Mouse (Mus musculus): ENCODE results near the gene Acaca. TPM values are rescaled to one million over a fixed set of nuclear protein-coding genes. Genes with fewer than 3 reads are reported as not detected.

Acaca gene
- polyA plus RNA-seq, 1 experiment from 2014 or later = 37.2 TPM

- H3K27me3 ChIP-seq (ENCODE audit: control insufficient read depth, insufficient read depth, low read length) = no peaks in the 10 kb centered on the region
- H3K4me1 ChIP-seq (replicated peaks; ENCODE audit: control insufficient read depth, insufficient read depth, low read length) = no peaks in the 10 kb centered on the region
- DNase-seq (ENCODE audit: low spot score) (no peak), ATAC-seq (replicated peaks; ENCODE audit: low FRiP score) (no peak)
- H3K4me2 ChIP-seq (ENCODE audit: low read depth, low read length, severe bottlenecking) = no peak overlapping the region
- H3K36me3 ChIP-seq (ENCODE audit: control insufficient read depth, insufficient read depth, low read length) = no peaks in the 10 kb centered on the region
- no peak overlapping the region for H3K27ac ChIP-seq (ENCODE audit: low read depth, low read length)
- no peak overlapping the region for H3K9ac ChIP-seq (ENCODE audit: low read length)
- no peak overlapping the region for H3K4me3 ChIP-seq (ENCODE audit: low read depth, low read length)
- 74% methylated on average over 4 of the region's 4 CpGs for WGBS
- H3K9me3 ChIP-seq (ENCODE audit: control insufficient read depth, low read length) = no peaks in the 10 kb centered on the region
Observed at GRCm38 (mm10) chr11:84164561-84164960, 35.1 kb downstream of the Acaca start.

- Histone ChIP-seq H3K4me2 (ENCODE audit: low read depth, low read length, severe bottlenecking) (no peak within 1 kb of the TSS), H3K27ac (ENCODE audit: low read depth, low read length) (no peak within 1 kb of the TSS), H3K4me3 (ENCODE audit: low read depth, low read length) (no peak within 1 kb of the TSS), H3K36me3 (ENCODE audit: control insufficient read depth, insufficient read depth, low read length) (no peaks in the 10 kb centered on the region), H3K9ac (ENCODE audit: low read length) (no peak within 1 kb of the TSS), H3K9me3 (ENCODE audit: control insufficient read depth, low read length) (no peaks in the 10 kb centered on the region), H3K27me3 (ENCODE audit: control insufficient read depth, insufficient read depth, low read length) (no peaks in the 10 kb centered on the region), H3K4me1 (replicated peaks; ENCODE audit: control insufficient read depth, insufficient read depth, low read length) (no peaks in the 10 kb centered on the region)
- WGBS = 88% methylated on average over 5 of the region's 5 CpGs
- DNase-seq (ENCODE audit: low spot score) (no peak), ATAC-seq (replicated peaks; ENCODE audit: low FRiP score) (no peak)
Observed at GRCm38 (mm10) chr11:84167046-84167526, 37.6 kb downstream of the Acaca start, which contains the start of gene Gm11437. Gene Gm11437 (minus strand): TSS chr11:84167476.

- no peak overlapping the region for H3K4me2 ChIP-seq (ENCODE audit: low read depth, low read length, severe bottlenecking)
- no peak for ATAC-seq (replicated peaks; ENCODE audit: low FRiP score)
- DNase-seq (ENCODE audit: low spot score) = no peak
- H3K9me3 ChIP-seq (ENCODE audit: control insufficient read depth, low read length) = no peaks in the 10 kb centered on the region
- H3K9ac ChIP-seq (ENCODE audit: low read length) = no peak overlapping the region
- 0 out of 2 replicates have a peak, but pooled peaks cover 2% of the 10 kb centered on the region for H3K4me1 ChIP-seq (replicated peaks; ENCODE audit: control insufficient read depth, insufficient read depth, low read length)
- H3K4me3 ChIP-seq (ENCODE audit: low read depth, low read length) = no peak overlapping the region
- no peaks in the 10 kb centered on the region for H3K36me3 ChIP-seq (ENCODE audit: control insufficient read depth, insufficient read depth, low read length)
- H3K27me3 ChIP-seq (ENCODE audit: control insufficient read depth, insufficient read depth, low read length) = no peaks in the 10 kb centered on the region
- 22% methylated on average over 7 of the region's 7 CpGs for WGBS
- no peak overlapping the region for H3K27ac ChIP-seq (ENCODE audit: low read depth, low read length)
Observed at GRCm38 (mm10) chr11:84168701-84169288, 39.3 kb downstream of the Acaca start.

- Histone ChIP-seq H3K27ac (ENCODE audit: low read depth, low read length) (no peak overlapping the region), H3K9ac (ENCODE audit: low read length) (no peak overlapping the region), H3K4me1 (replicated peaks; ENCODE audit: control insufficient read depth, insufficient read depth, low read length) (0 out of 2 replicates have a peak, but pooled peaks cover 2% of the 10 kb centered on the region), H3K36me3 (ENCODE audit: control insufficient read depth, insufficient read depth, low read length) (no peaks in the 10 kb centered on the region), H3K4me3 (ENCODE audit: low read depth, low read length) (no peak overlapping the region), H3K4me2 (ENCODE audit: low read depth, low read length, severe bottlenecking) (no peak overlapping the region), H3K9me3 (ENCODE audit: control insufficient read depth, low read length) (no peaks in the 10 kb centered on the region), H3K27me3 (ENCODE audit: control insufficient read depth, insufficient read depth, low read length) (no peaks in the 10 kb centered on the region)
- no peak for ATAC-seq (replicated peaks; ENCODE audit: low FRiP score)
- DNase-seq (ENCODE audit: low spot score) = no peak
- 67% methylated on average over 11 of the region's 11 CpGs for WGBS
Observed at GRCm38 (mm10) chr11:84172539-84173435, 43.3 kb downstream of the Acaca start.

- Histone ChIP-seq H3K9ac (ENCODE audit: low read length) (no peak overlapping the region), H3K4me1 (replicated peaks; ENCODE audit: control insufficient read depth, insufficient read depth, low read length) (peaks cover 2% of the 10 kb centered on the region; the same call in 1 of the 2 replicates), H3K27ac (ENCODE audit: low read depth, low read length) (no peak overlapping the region), H3K36me3 (ENCODE audit: control insufficient read depth, insufficient read depth, low read length) (no peaks in the 10 kb centered on the region), H3K9me3 (ENCODE audit: control insufficient read depth, low read length) (no peaks in the 10 kb centered on the region), H3K27me3 (ENCODE audit: control insufficient read depth, insufficient read depth, low read length) (no peaks in the 10 kb centered on the region), H3K4me2 (ENCODE audit: low read depth, low read length, severe bottlenecking) (peak overlapping the region; percentile 81; the same call in 1 of the 2 replicates), H3K4me3 (ENCODE audit: low read depth, low read length) (no peak overlapping the region)
- ATAC-seq (replicated peaks; ENCODE audit: low FRiP score) (no peak), DNase-seq (ENCODE audit: low spot score) (no peak)
- 45% methylated on average over 4 of the region's 4 CpGs for WGBS
Observed at GRCm38 (mm10) chr11:84178571-84178970, 49.1 kb downstream of the Acaca start.

GRCm38 (mm10) chr11:84179226-84179953, 49.9 kb downstream of the Acaca start:
- H3K9me3 ChIP-seq (ENCODE audit: control insufficient read depth, low read length) = no peaks in the 10 kb centered on the region
- DNase-seq (ENCODE audit: low spot score) = peak; percentile 99
- WGBS = under 1% methylated on average over 64 of the region's 85 CpGs
- peaks cover 2% of the 10 kb centered on the region; the same call in 1 of the 2 replicates for H3K4me1 ChIP-seq (replicated peaks; ENCODE audit: control insufficient read depth, insufficient read depth, low read length)
- peak overlapping the region; percentile 81 for H3K4me2 ChIP-seq (ENCODE audit: low read depth, low read length, severe bottlenecking)
- peak overlapping the region; percentile 75 for H3K4me3 ChIP-seq (ENCODE audit: low read depth, low read length)
- H3K27me3 ChIP-seq (ENCODE audit: control insufficient read depth, insufficient read depth, low read length) = no peaks in the 10 kb centered on the region
- H3K27ac ChIP-seq (ENCODE audit: low read depth, low read length) = peak overlapping the region; percentile 87
- H3K9ac ChIP-seq (ENCODE audit: low read length) = peak overlapping the region; percentile 86
- no peaks in the 10 kb centered on the region for H3K36me3 ChIP-seq (ENCODE audit: control insufficient read depth, insufficient read depth, low read length)
- ATAC-seq (replicated peaks; ENCODE audit: low FRiP score) = peak; percentile 98

GRCm38 (mm10) chr11:84179954-84180598, 50.6 kb downstream of the Acaca start:
- H3K4me1 ChIP-seq (replicated peaks; ENCODE audit: control insufficient read depth, insufficient read depth, low read length) = peaks cover 2% of the 10 kb centered on the region; the same call in 1 of the 2 replicates
- peak overlapping the region; percentile 81 for H3K4me2 ChIP-seq (ENCODE audit: low read depth, low read length, severe bottlenecking)
- DNase-seq (ENCODE audit: low spot score) (peak; percentile 87), ATAC-seq (replicated peaks; ENCODE audit: low FRiP score) (peak; percentile 58)
- no peaks in the 10 kb centered on the region for H3K36me3 ChIP-seq (ENCODE audit: control insufficient read depth, insufficient read depth, low read length)
- no peaks in the 10 kb centered on the region for H3K9me3 ChIP-seq (ENCODE audit: control insufficient read depth, low read length)
- H3K27ac ChIP-seq (ENCODE audit: low read depth, low read length) = peak overlapping the region; percentile 87
- peak overlapping the region; percentile 86 for H3K9ac ChIP-seq (ENCODE audit: low read length)
- H3K4me3 ChIP-seq (ENCODE audit: low read depth, low read length) = peak overlapping the region; percentile 75
- H3K27me3 ChIP-seq (ENCODE audit: control insufficient read depth, insufficient read depth, low read length) = no peaks in the 10 kb centered on the region
- WGBS = under 1% methylated on average over 43 of the region's 44 CpGs

- peak overlapping the region; percentile 81; the same call in 1 of the 2 replicates for H3K4me2 ChIP-seq (ENCODE audit: low read depth, low read length, severe bottlenecking)
- H3K27me3 ChIP-seq (ENCODE audit: control insufficient read depth, insufficient read depth, low read length) = no peaks in the 10 kb centered on the region
- H3K36me3 ChIP-seq (ENCODE audit: control insufficient read depth, insufficient read depth, low read length) = no peaks in the 10 kb centered on the region
- DNase-seq (ENCODE audit: low spot score) (no peak), ATAC-seq (replicated peaks; ENCODE audit: low FRiP score) (no peak)
- no peaks in the 10 kb centered on the region for H3K9me3 ChIP-seq (ENCODE audit: control insufficient read depth, low read length)
- H3K27ac ChIP-seq (ENCODE audit: low read depth, low read length) = no peak overlapping the region
- H3K9ac ChIP-seq (ENCODE audit: low read length) = peak overlapping the region; percentile 86
- H3K4me1 ChIP-seq (replicated peaks; ENCODE audit: control insufficient read depth, insufficient read depth, low read length) = peaks cover 2% of the 10 kb centered on the region; the same call in 1 of the 2 replicates
- WGBS = 71% methylated on average over 2 of the region's 2 CpGs
- peak overlapping the region; percentile 75 for H3K4me3 ChIP-seq (ENCODE audit: low read depth, low read length)
Observed at GRCm38 (mm10) chr11:84181286-84181685, 51.8 kb downstream of the Acaca start.

All from forebrain, embryonic 11.5 days (tissue).